13 mouse cellular contexts compared by ENCODE assay signal in the genomic region with DNA sequence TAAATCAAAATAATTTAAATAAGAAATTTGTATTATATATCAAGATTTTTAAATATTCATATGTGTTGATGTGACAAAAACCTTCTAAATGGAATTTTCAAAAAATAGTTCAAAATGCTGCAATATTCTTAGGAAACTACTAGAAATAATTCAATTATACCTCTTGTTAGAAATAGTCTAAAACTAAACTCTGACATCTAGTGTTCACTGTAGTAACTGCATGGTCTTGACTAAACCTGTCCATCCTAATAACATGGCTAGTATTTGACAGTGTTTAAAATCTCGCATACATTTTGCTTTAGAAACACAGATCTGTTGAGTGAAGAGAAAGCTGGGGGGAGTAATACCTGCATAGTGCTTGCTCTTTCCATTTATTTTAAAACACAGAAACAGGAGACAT. TPM values are rescaled to one million over a fixed set of nuclear protein-coding genes. Genes with fewer than 3 reads are reported as not detected.
DNase-seq lines count a peak whose midpoint lies in the region; ATAC-seq and TF ChIP-seq lines count a peak whose summit lies in the region.
"Had no signal": no experiment of that assay in that cellular context is flagged by ENCODE, and none has a peak within 500 bp of the region (broad histone marks: within the 10 kb centered on the region; RNA-seq: fewer than 3 reads in every experiment).

No protein-coding gene starts in this region.

- in situ Hi-C loops in Patski (cut with MboI; ENCODE audit: low pct_unique_long_range_greater_than_20kb): loop anchor here (5.0 kb wide), 1 partner anchor 65 kb away; no protein-coding TSS in a partner anchor

- DNase-seq in cerebellum, adult 2 months: peak in 1 of 2 experiments; percentile 3
- no peak for DNase-seq in cerebellum, adult 11 months
- DNase-seq in layer of hippocampus, adult 2 months (ENCODE audit: low spot score in 2 of 2): peak in 1 of 2 experiments; percentile 12
- no peak for DNase-seq in layer of hippocampus, postnatal 10 days (ENCODE audit: low spot score in 2 of 2)
- DNase-seq in Patski (ENCODE audit: low read depth, low spot score): no peak
- DNase-seq in lung, postnatal 10 days: peak; percentile 22
- DNase-seq in ovary, postnatal 36 days (ENCODE audit: low spot score): no peak
- DNase-seq in kidney, adult 11 months: no peak
- DNase-seq: heart, postnatal 4 days; right cerebral cortex, postnatal 25 days had no signal

- TF ChIP-seq POLR2A in cerebellum, adult 2 months (IDR thresholded peaks at IDR 0.05; ENCODE audit: borderline replicate concordance, insufficient read depth, low read length): no peak

- no peak overlapping the region for H3K4me3 ChIP-seq in cerebellum, adult 2 months (replicated peaks; ENCODE audit: insufficient read depth, low read depth, low read length)
- no peak overlapping the region for H3K4me3 ChIP-seq in layer of hippocampus, adult 2 months

- 0 out of 2 replicates have a peak, but pooled peaks have one; percentile 9 for TF ChIP-seq CTCF in cerebellum, adult 2 months (IDR thresholded peaks at IDR 0.05; ENCODE audit: borderline replicate concordance, insufficient read depth, low read depth, low read length)
- TF ChIP-seq CTCF in layer of hippocampus, adult 2 months (conservative IDR thresholded peaks at IDR 0.05): peak; percentile 89
- peak; percentile 58 for TF ChIP-seq CTCF in Patski (IDR thresholded peaks at IDR 0.05)

- POLR2A ChIA-PET in Patski (lab: Charles Lee): no interaction called here

- CTCF ChIA-PET in Patski (lab: Charles Lee): no interaction called here

- no peaks in the 10 kb centered on the region for H3K4me1 ChIP-seq in cerebellum, adult 2 months (ENCODE audit: control insufficient read depth, insufficient read depth, low read length)

- 56% methylated on average over 1 of the region's 1 CpGs for WGBS in cerebellum, adult 2 months

- H3K27ac ChIP-seq in cerebellum, adult 2 months (ENCODE audit: insufficient read depth, low read length): no peak overlapping the region
- no peak overlapping the region for H3K27ac ChIP-seq in layer of hippocampus, adult 2 months

- peak; percentile 57 for ATAC-seq in Patski

- no peaks in the 10 kb centered on the region for H3K27me3 ChIP-seq in cerebellum, adult 2 months (ENCODE audit: control insufficient read depth, insufficient read depth, low read length)
- H3K27me3 ChIP-seq in Patski: peaks cover 3% of the 10 kb centered on the region

RNA-seq across cellular contexts. Expression of gene 9130008F23Rik, which starts 16.5 kb away (rescaled TPM):
- polyA plus RNA-seq in cerebellum, adult 2 months (2012; rRNA removed): 0.21 and 0.27 TPM in 2 replicates
- under 1 TPM in 1 of 2 experiments, not detected in 1; 0.23 TPM for total RNA-seq in layer of hippocampus, adult 2 months (2021)
- total RNA-seq in layer of hippocampus, postnatal 10 days (2021): under 1 TPM; 0.53 to 0.69 TPM
- polyA plus RNA-seq in Patski (2021): 7.6 TPM
- total RNA-seq: left cerebral cortex, adult 18-20 months had no signal

RNA-seq across cellular contexts. Expression of gene Glyatl3, which starts 17.3 kb away (rescaled TPM):
- not detected in 2 replicates for polyA plus RNA-seq in cerebellum, adult 2 months (2012; rRNA removed)
- total RNA-seq in layer of hippocampus, adult 2 months (2021): not detected
- total RNA-seq in layer of hippocampus, postnatal 10 days (2021): not detected
- polyA plus RNA-seq in Patski (2021): not detected
- total RNA-seq: adrenal gland, postnatal 4 days; heart, postnatal 4 days; left cerebral cortex, adult 18-20 months had no signal
- polyA plus RNA-seq: C2C12 had no signal

RNA-seq across cellular contexts. Expression of gene Mut, which starts 37.6 kb away (rescaled TPM):
- 24.2 and 26.8 TPM in 2 replicates for polyA plus RNA-seq in cerebellum, adult 2 months (2012; rRNA removed)
- total RNA-seq in layer of hippocampus, adult 2 months (2021): 10 to 100 TPM; 48.9 to 50.7 TPM
- total RNA-seq in layer of hippocampus, postnatal 10 days (2021): 10 to 100 TPM; 33.7 to 34.4 TPM
- polyA plus RNA-seq in Patski (2021): 53.7 TPM

RNA-seq across cellular contexts. Expression of gene Cenpq, which starts 38.0 kb away (rescaled TPM):
- 4.7 and 4.8 TPM in 2 replicates for polyA plus RNA-seq in cerebellum, adult 2 months (2012; rRNA removed)
- total RNA-seq in layer of hippocampus, adult 2 months (2021): 1 to 10 TPM; 3.9 to 4.0 TPM
- 1 to 10 TPM; 5.1 to 6.3 TPM for total RNA-seq in layer of hippocampus, postnatal 10 days (2021)
- polyA plus RNA-seq in Patski (2021): 15.4 TPM

Comparison
In these comparisons a context has a peak if more than half of its experiments do, and no peak if none do; other contexts are left out.
1. CTCF ChIP-seq: peak in every context shown above with its lines; median percentile 89 in layer of hippocampus, adult 2 months; 58 in Patski; 9 in cerebellum, adult 2 months.